22 mouse cellular contexts compared by ENCODE assay signal in the genomic region with DNA sequence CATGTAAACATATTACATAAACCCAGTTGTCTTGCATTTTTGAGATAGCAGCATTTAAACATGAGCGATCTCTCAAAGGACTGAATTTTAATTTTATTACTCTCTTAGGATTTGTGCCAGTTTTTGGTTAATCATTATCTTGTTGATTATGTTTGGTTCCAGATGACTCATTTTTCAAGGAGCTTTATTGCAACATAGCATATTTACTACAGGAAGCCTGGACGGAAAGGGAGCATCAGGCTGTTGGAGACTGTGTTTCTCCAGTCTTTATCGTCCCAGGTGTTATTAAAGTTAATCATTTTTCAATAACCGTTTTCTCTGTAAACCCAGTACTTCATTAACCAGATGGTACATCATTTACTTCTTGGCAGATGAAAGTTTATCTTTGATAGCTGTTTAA. TPM values are rescaled to one million over a fixed set of nuclear protein-coding genes. Genes with fewer than 3 reads are reported as not detected.
DNase-seq lines count a peak whose midpoint lies in the region; ATAC-seq and TF ChIP-seq lines count a peak whose summit lies in the region.
"Had no signal": no experiment of that assay in that cellular context is flagged by ENCODE, and none has a peak within 500 bp of the region (broad histone marks: within the 10 kb centered on the region; RNA-seq: fewer than 3 reads in every experiment).

No protein-coding gene starts in this region.

- peak; percentile 80 for DNase-seq in kidney, adult 9 months
- DNase-seq in kidney, postnatal 10 days = no peak
- DNase-seq in lung, postnatal 0 days (ENCODE audit: low spot score) = peak; percentile 76
- DNase-seq in lung, adult 2 months = no peak
- no peak for DNase-seq in left cerebral cortex, postnatal 36 days (ENCODE audit: low spot score in 2 of 2)
- DNase-seq in adrenal gland, adult 2 months = no peak
- DNase-seq: adrenal gland, postnatal 25 days; cerebellum, adult 11 months; cerebellum, postnatal 14 days; embryo, embryonic 11 days; gastrocnemius, adult 2 months; heart, postnatal 14 days; right cerebral cortex, adult 18-20 months had no signal

- H3K27me3 ChIP-seq in lung, postnatal 0 days (replicated peaks; ENCODE audit: insufficient read depth, low read length) = no peaks in the 10 kb centered on the region
- H3K27me3 ChIP-seq in intestine, postnatal 0 days (replicated peaks; ENCODE audit: control insufficient read depth, insufficient read depth, low read length) = no peaks in the 10 kb centered on the region
- H3K27me3 ChIP-seq: embryonic facial prominence, embryonic 15.5 days; hindbrain, embryonic 13.5 days; limb, embryonic 15.5 days; neural tube, embryonic 12.5 days had no signal

- H3K4me3 ChIP-seq in lung, postnatal 0 days (ENCODE audit: low read depth, low read length) = no peak overlapping the region
- no peak overlapping the region for H3K4me3 ChIP-seq in lung, adult 2 months (replicated peaks; ENCODE audit: extremely low read depth, low read depth, low read length)
- no peak overlapping the region for H3K4me3 ChIP-seq in intestine, postnatal 0 days (ENCODE audit: low read depth, low read length)
- H3K4me3 ChIP-seq: embryonic facial prominence, embryonic 15.5 days; gastrocnemius, adult 2 months; heart, embryonic 10.5 days; hindbrain, embryonic 13.5 days; limb, embryonic 15.5 days; neural tube, embryonic 12.5 days had no signal

- intact Hi-C loops in left cerebral cortex, postnatal 36 days (cut with DNase I) = no loop called here

- H3K36me3 ChIP-seq in lung, postnatal 0 days (ENCODE audit: insufficient read depth, low read length) = no peaks in the 10 kb centered on the region
- no peaks in the 10 kb centered on the region for H3K36me3 ChIP-seq in intestine, postnatal 0 days (ENCODE audit: control insufficient read depth, insufficient read depth)
- H3K36me3 ChIP-seq: embryonic facial prominence, embryonic 15.5 days; hindbrain, embryonic 13.5 days; limb, embryonic 15.5 days; neural tube, embryonic 12.5 days had no signal

- no peaks in the 10 kb centered on the region for H3K9me3 ChIP-seq in lung, postnatal 0 days (ENCODE audit: low read length)
- no peaks in the 10 kb centered on the region for H3K9me3 ChIP-seq in intestine, postnatal 0 days (ENCODE audit: control insufficient read depth)
- H3K9me3 ChIP-seq: embryonic facial prominence, embryonic 15.5 days; heart, embryonic 10.5 days; hindbrain, embryonic 13.5 days; limb, embryonic 15.5 days; neural tube, embryonic 12.5 days had no signal

- no peak for TF ChIP-seq POLR2A in lung, adult 2 months (IDR thresholded peaks at IDR 0.05; ENCODE audit: borderline replicate concordance, extremely low read depth, low read depth, low read length)

- no peak overlapping the region for H3K9ac ChIP-seq in lung, postnatal 0 days (replicated peaks; ENCODE audit: low read depth)
- no peak overlapping the region for H3K9ac ChIP-seq in intestine, postnatal 0 days (ENCODE audit: low read depth, low read length)
- H3K9ac ChIP-seq: embryonic facial prominence, embryonic 15.5 days; hindbrain, embryonic 13.5 days; limb, embryonic 15.5 days; neural tube, embryonic 12.5 days had no signal

- 34% methylated on average over 4 of the region's 4 CpGs for WGBS in lung, postnatal 0 days
- 45% methylated on average over 4 of the region's 4 CpGs for WGBS in lung, adult 2 months
- 17% methylated on average over 4 of the region's 4 CpGs for WGBS in intestine, postnatal 0 days

- no peak for TF ChIP-seq CTCF in lung, postnatal 0 days (IDR thresholded peaks at IDR 0.05)
- no peak for TF ChIP-seq CTCF in lung, adult 2 months (IDR thresholded peaks at IDR 0.05; ENCODE audit: insufficient read depth, low read length)
- TF ChIP-seq CTCF in intestine, postnatal 0 days (IDR thresholded peaks at IDR 0.05; ENCODE audit: low read depth) = no peak

- no peak; the same call in 1 of the 2 replicates for TF ChIP-seq EP300 in lung, postnatal 0 days (IDR thresholded peaks at IDR 0.05)

- H3K4me2 ChIP-seq in lung, postnatal 0 days (replicated peaks; ENCODE audit: low read depth, low read length) = no peak overlapping the region
- no peak overlapping the region for H3K4me2 ChIP-seq in intestine, postnatal 0 days (replicated peaks; ENCODE audit: low read depth)
- H3K4me2 ChIP-seq: embryonic facial prominence, embryonic 15.5 days; hindbrain, embryonic 13.5 days; limb, embryonic 15.5 days; midbrain, embryonic 11.5 days; neural tube, embryonic 12.5 days had no signal

- ATAC-seq in lung, postnatal 0 days = no peak
- ATAC-seq in intestine, postnatal 0 days = peak; percentile 89
- ATAC-seq: forebrain, embryonic 16.5 days had no signal

- peaks cover 8% of the 10 kb centered on the region; the same call in 1 of the 2 replicates for H3K4me1 ChIP-seq in lung, postnatal 0 days (ENCODE audit: insufficient read depth, low read depth, low read length)
- no peaks in the 10 kb centered on the region; the same call in 1 of the 2 replicates for H3K4me1 ChIP-seq in lung, adult 2 months (ENCODE audit: control insufficient read depth, insufficient read depth, low read length)
- H3K4me1 ChIP-seq in intestine, postnatal 0 days (replicated peaks; ENCODE audit: control insufficient read depth, insufficient read depth, low read length) = peaks cover 8% of the 10 kb centered on the region

- no peak overlapping the region for H3K27ac ChIP-seq in lung, postnatal 0 days (ENCODE audit: low read length)
- no peak overlapping the region for H3K27ac ChIP-seq in intestine, postnatal 0 days (ENCODE audit: low read depth, low read length)
- H3K27ac ChIP-seq: embryonic facial prominence, embryonic 15.5 days; gastrocnemius, adult 2 months; heart, embryonic 10.5 days; hindbrain, embryonic 13.5 days; limb, embryonic 15.5 days; neural tube, embryonic 12.5 days; stomach, postnatal 0 days had no signal

RNA-seq across cellular contexts. Expression of a gene that starts 26.1 kb away (rescaled TPM):
- 13.4 and 15.8 TPM in 2 replicates for polyA plus RNA-seq in lung, postnatal 0 days (2015; fragmentation: Nextera tagmentation; extraction: Ambion mirVana)
- polyA plus RNA-seq in lung, adult 2 months (2012; rRNA removed) = 6.9 and 10.6 TPM in 2 replicates
- 13.2 and 15.0 TPM in 2 replicates for polyA plus RNA-seq in intestine, postnatal 0 days (2015; fragmentation: Nextera tagmentation; extraction: Ambion mirVana)
- 10 to 100 TPM; 20.2 to 23.1 TPM for total RNA-seq in left cerebral cortex, postnatal 36 days (2021)
- total RNA-seq in adrenal gland, adult 2 months (2021) = 10 to 100 TPM; 16.3 to 18.7 TPM
- 3.2 and 3.8 TPM in 2 replicates for polyA plus RNA-seq in adrenal gland, adult 2 months (2012; rRNA removed)

Comparison
In these comparisons a context has a peak if more than half of its experiments do, and no peak if none do; other contexts are left out.
1. DNase-seq: peak in kidney, adult 9 months (single experiment) and lung, postnatal 0 days (single experiment); none in kidney, postnatal 10 days (single experiment), lung, adult 2 months (single experiment), left cerebral cortex, postnatal 36 days (0 of 2) and adrenal gland, adult 2 months (single experiment).